Mouse (Mus musculus) intestine, postnatal 0 days (tissue): Measurements from ENCODE around the gene Tdgf1. TPM values are rescaled to one million over a fixed set of nuclear protein-coding genes. Genes with fewer than 3 reads are reported as not detected.

Experiments used
- ATAC-seq: fragments of 200-750 bp; cut with Nextera tagmentation; 2 replicates; pipeline ENCODE4 v1.8.0; 2017; ENCODE audit warnings: mild to moderate bottlenecking, moderate TSS enrichment, moderate library complexity
- H3K27ac ChIP-seq: fragments of 300-500 bp; sonication (generic); 2 replicates; pipeline ENCODE4 v1.5.1; 2014; ENCODE audit warnings: mild to moderate bottlenecking, low read depth, low read length, moderate library complexity
- H3K27me3 ChIP-seq: fragments of 300-500 bp; sonication (generic); replicated peaks from 2 replicates; pipeline ENCODE4 v1.6.1; 2014; ENCODE audit warnings: low read length, mixed read lengths; ENCODE audit not compliant: control insufficient read depth, insufficient read depth
- H3K36me3 ChIP-seq: fragments of 300-500 bp; sonication (generic); 2 replicates; pipeline ENCODE4 v1.6.1; 2014; ENCODE audit warnings: mild to moderate bottlenecking, moderate library complexity; ENCODE audit not compliant: control insufficient read depth, insufficient read depth
- H3K4me1 ChIP-seq: fragments of 300-500 bp; sonication (generic); replicated peaks from 2 replicates; pipeline ENCODE4 v1.6.1; 2014; ENCODE audit warnings: antibody characterized with exemption, low read length, mixed read lengths; ENCODE audit not compliant: control insufficient read depth, insufficient read depth
- H3K4me2 ChIP-seq: fragments of 300-500 bp; sonication (generic); replicated peaks from 2 replicates; pipeline ENCODE4 v1.6.1; 2014; ENCODE audit warnings: low read depth, mild to moderate bottlenecking, moderate library complexity
- H3K4me3 ChIP-seq: fragments of 300-500 bp; sonication (generic); 2 replicates; pipeline ENCODE4 v1.5.1; 2014; ENCODE audit warnings: low read depth, low read length
- H3K9ac ChIP-seq: fragments of 300-500 bp; sonication (generic); 2 replicates; pipeline ENCODE4 v1.6.1; 2014; ENCODE audit warnings: mild to moderate bottlenecking, low read depth, low read length
- H3K9me3 ChIP-seq: fragments of 300-500 bp; sonication (generic); 2 replicates; pipeline ENCODE4 v1.6.1; 2016; ENCODE audit warnings: mixed run types; ENCODE audit not compliant: control insufficient read depth
- CTCF ChIP-seq: sonication (generic); IDR thresholded peaks from 2 replicates; pipeline ENCODE4 v1.5.1; 2016; ENCODE audit warnings: low read depth, mild to moderate bottlenecking, control low read depth, antibody characterized with exemption, moderate library complexity
- WGBS: fragments of 180-500 bp; shearing (Covaris S2); extraction: QIAGEN DNeasy Blood & Tissue Kit; methylation state at CpG from one replicate; pipeline ENCODE4 v1.1.7; 2014; 5-methylcytosine and 5-hydroxymethylcytosine counted together
- polyA plus RNA-seq: library from polyadenylated mRNA; unstranded; fragments of >200 nt; fragmentation: Nextera tagmentation; extraction: Ambion mirVana; gene quantifications from 2 replicates; pipeline ENCODE4 v1.2.1, GENCODE M21; 2015

Gene Tdgf1
- polyA plus RNA-seq, 1 experiment from 2014 or later = not detected

- no peak for TF ChIP-seq CTCF
- no peak for ATAC-seq
- Histone ChIP-seq H3K4me2 (no peak overlapping the region), H3K27me3 (no peaks in the 10 kb centered on the region), H3K9me3 (no peaks in the 10 kb centered on the region), H3K4me3 (no peak overlapping the region), H3K27ac (no peak overlapping the region), H3K36me3 (no peaks in the 10 kb centered on the region), H3K4me1 (no peaks in the 10 kb centered on the region), H3K9ac (no peak overlapping the region)
- WGBS = 68% methylated on average over 2 of the region's 2 CpGs
Measured at GRCm38 (mm10) chr9:110965910-110966231, 19.9 kb upstream of the Tdgf1 start.

GRCm38 (mm10) chr9:110965062-110965909 lies 19.3 kb upstream of the Tdgf1 start:
- 87% methylated on average over 22 of the region's 22 CpGs for WGBS
- Histone ChIP-seq H3K4me1 (no peaks in the 10 kb centered on the region), H3K27ac (no peak overlapping the region), H3K9ac (no peak overlapping the region), H3K36me3 (no peaks in the 10 kb centered on the region), H3K4me3 (no peak overlapping the region), H3K27me3 (no peaks in the 10 kb centered on the region), H3K9me3 (no peaks in the 10 kb centered on the region), H3K4me2 (no peak overlapping the region)
- TF ChIP-seq CTCF = no peak
- ATAC-seq = no peak

- ATAC-seq = no peak
- H3K36me3 ChIP-seq = no peaks in the 10 kb centered on the region
- H3K9ac ChIP-seq = no peak overlapping the region
- no peaks in the 10 kb centered on the region for H3K9me3 ChIP-seq
- WGBS = 86% methylated on average over 8 of the region's 8 CpGs
- no peak overlapping the region for H3K27ac ChIP-seq
- H3K4me1 ChIP-seq = no peaks in the 10 kb centered on the region
- no peak for TF ChIP-seq CTCF
- no peaks in the 10 kb centered on the region for H3K27me3 ChIP-seq
- no peak overlapping the region for H3K4me3 ChIP-seq
- H3K4me2 ChIP-seq = no peak overlapping the region
Measured at GRCm38 (mm10) chr9:110963566-110964115, 17.7 kb upstream of the Tdgf1 start.

- Histone ChIP-seq H3K27me3 (no peaks in the 10 kb centered on the region), H3K27ac (no peak overlapping the region), H3K4me2 (no peak overlapping the region), H3K4me1 (no peaks in the 10 kb centered on the region), H3K9me3 (no peaks in the 10 kb centered on the region), H3K4me3 (no peak overlapping the region), H3K36me3 (no peaks in the 10 kb centered on the region), H3K9ac (no peak overlapping the region)
- WGBS = 98% methylated on average over 8 of the region's 8 CpGs
- no peak for ATAC-seq
- TF ChIP-seq CTCF = no peak
Measured at GRCm38 (mm10) chr9:110961386-110961785, 15.4 kb upstream of the Tdgf1 start.

GRCm38 (mm10) chr9:110960230-110961149 lies 14.5 kb upstream of the Tdgf1 start:
- Histone ChIP-seq H3K4me3 (no peak overlapping the region), H3K27me3 (0 out of 2 replicates have a peak, but pooled peaks cover 1% of the 10 kb centered on the region), H3K4me1 (no peaks in the 10 kb centered on the region), H3K27ac (no peak overlapping the region), H3K36me3 (no peaks in the 10 kb centered on the region), H3K4me2 (no peak overlapping the region), H3K9ac (no peak overlapping the region), H3K9me3 (no peaks in the 10 kb centered on the region)
- WGBS = 77% methylated on average over 13 of the region's 13 CpGs
- no peak for TF ChIP-seq CTCF
- no peak for ATAC-seq

- ATAC-seq = no peak
Measured at GRCm38 (mm10) chr9:110959669-110960068, 13.7 kb upstream of the Tdgf1 start.

More at GRCm38 (mm10) chr9:110959669-110960068, 13.7 kb upstream of the Tdgf1 start:
- WGBS = 74% methylated on average over 5 of the region's 5 CpGs
- Histone ChIP-seq H3K4me3 (no peak overlapping the region), H3K9ac (no peak overlapping the region), H3K27me3 (0 out of 2 replicates have a peak, but pooled peaks cover 6% of the 10 kb centered on the region), H3K9me3 (no peaks in the 10 kb centered on the region), H3K27ac (no peak overlapping the region), H3K36me3 (no peaks in the 10 kb centered on the region), H3K4me1 (no peaks in the 10 kb centered on the region), H3K4me2 (no peak overlapping the region)
- TF ChIP-seq CTCF = no peak
